Mouse (Mus musculus): Measurements from ENCODE around the gene Tubb4b. TPM values are rescaled to one million over a fixed set of nuclear protein-coding genes. Genes with fewer than 3 reads are reported as not detected.
"Not testable (repeated sequence)": the region's sequence is repeated elsewhere in the genome, so short reads cannot be mapped to it uniquely, and the experiment has no call there.

Tubb4b gene
- polyA plus RNA-seq, 1 experiment from 2014 or later, result 528 TPM

DNA sequence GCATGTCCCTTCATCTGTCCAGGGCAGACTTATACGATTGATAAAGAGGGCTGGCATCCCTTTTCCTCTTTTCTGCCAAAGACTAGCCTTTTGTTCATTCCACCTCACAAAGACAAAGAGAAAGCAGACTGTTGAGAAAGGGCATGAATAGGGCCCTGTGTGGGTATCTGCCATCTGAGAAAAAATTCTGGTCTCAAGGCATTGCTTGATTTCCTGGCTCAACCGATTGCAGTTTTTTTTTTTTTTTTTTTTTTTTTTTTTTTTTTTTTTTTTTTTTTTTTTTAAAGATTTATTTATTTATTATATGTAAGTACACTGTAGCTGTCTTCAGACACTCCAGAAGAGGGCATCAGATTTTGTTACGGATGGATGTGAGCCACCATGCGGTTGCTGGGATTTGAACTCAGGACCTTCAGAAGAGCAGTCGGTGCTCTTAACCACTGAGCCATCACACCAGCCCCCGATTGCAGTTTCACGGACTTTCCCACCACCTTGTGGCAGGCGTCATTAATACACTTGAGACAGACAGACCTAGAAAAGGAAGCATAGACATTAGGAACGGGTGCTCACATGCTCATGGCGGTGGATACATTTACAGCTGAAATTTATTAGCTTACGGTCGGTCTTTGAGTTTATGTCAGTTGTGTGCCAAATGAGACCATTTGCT, 32.1 kb upstream of the Tubb4b start:
- ATAC-seq (ENCODE audit: insufficient read depth, low FRiP score, low TSS enrichment); H3K36me3 ChIP-seq (ENCODE audit: control insufficient read depth, insufficient read depth, low read length); DNase-seq (ENCODE audit: low spot score); H3K27ac ChIP-seq (ENCODE audit: low read depth, low read length); H3K4me1 ChIP-seq (ENCODE audit: control insufficient read depth, insufficient read depth, low read length); H3K27me3 ChIP-seq (ENCODE audit: control insufficient read depth, insufficient read depth, low read length); H3K9me3 ChIP-seq (ENCODE audit: control insufficient read depth, low read length): not testable (repeated sequence)
- peak overlapping the region; percentile 90; the same call in 1 of the 2 replicates for H3K9ac ChIP-seq (ENCODE audit: low read length)
- H3K4me2 ChIP-seq (ENCODE audit: low read depth), result peak overlapping the region; percentile 95
- 65% methylated on average over 10 of the region's 12 CpGs for WGBS
- H3K4me3 ChIP-seq (ENCODE audit: low read depth, low read length), result peak overlapping the region; percentile 95

DNA sequence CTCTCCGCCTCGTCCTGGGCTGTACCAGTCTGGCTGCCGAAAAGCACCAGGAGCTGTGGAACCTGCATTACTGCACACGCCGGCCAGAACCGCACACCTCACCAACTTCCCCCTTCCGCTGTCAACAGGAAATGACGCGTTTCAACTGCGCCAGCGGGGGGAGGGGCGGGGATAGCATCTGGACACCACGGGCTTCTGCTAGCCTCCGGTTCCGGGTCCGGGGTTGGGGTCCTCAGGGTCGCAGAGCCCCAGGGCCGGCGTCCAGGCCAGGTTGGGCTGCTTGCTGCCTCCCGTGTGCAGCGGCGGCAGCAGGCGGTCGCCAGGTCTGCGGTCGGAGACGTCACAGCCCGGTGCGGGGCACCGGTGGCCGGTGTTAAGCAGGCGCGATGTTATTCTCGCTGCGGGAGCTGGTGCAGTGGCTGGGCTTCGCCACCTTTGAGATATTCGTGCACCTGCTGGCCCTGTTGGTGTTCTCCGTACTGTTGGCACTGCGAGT, 30.8 kb upstream of the Tubb4b start, which contains the start of gene Tmem203:
Tmem203 (plus strand) TSS at position 156 of the 496 bp plus-strand sequence.
- H3K36me3 ChIP-seq (ENCODE audit: control insufficient read depth, insufficient read depth, low read length), result peaks cover 2% of the 10 kb centered on the region
- ATAC-seq (ENCODE audit: insufficient read depth, low FRiP score, low TSS enrichment) (peak; percentile 88), DNase-seq (ENCODE audit: low spot score) (peak; percentile 95)
- peak within 1 kb of the TSS; percentile 90 for H3K9ac ChIP-seq (ENCODE audit: low read length)
- H3K4me2 ChIP-seq (ENCODE audit: low read depth), result peak within 1 kb of the TSS; percentile 95
- H3K9me3 ChIP-seq (ENCODE audit: control insufficient read depth, low read length), result no peaks in the 10 kb centered on the region
- WGBS, result under 1% methylated on average over 39 of the region's 39 CpGs
- H3K27ac ChIP-seq (ENCODE audit: low read depth, low read length), result peak within 1 kb of the TSS; percentile 62; the same call in 1 of the 2 replicates
- peak within 1 kb of the TSS; percentile 95 for H3K4me3 ChIP-seq (ENCODE audit: low read depth, low read length)
- no peaks in the 10 kb centered on the region for H3K27me3 ChIP-seq (ENCODE audit: control insufficient read depth, insufficient read depth, low read length)
- peaks cover 10% of the 10 kb centered on the region; the same call in 1 of the 2 replicates for H3K4me1 ChIP-seq (ENCODE audit: control insufficient read depth, insufficient read depth, low read length)

DNA sequence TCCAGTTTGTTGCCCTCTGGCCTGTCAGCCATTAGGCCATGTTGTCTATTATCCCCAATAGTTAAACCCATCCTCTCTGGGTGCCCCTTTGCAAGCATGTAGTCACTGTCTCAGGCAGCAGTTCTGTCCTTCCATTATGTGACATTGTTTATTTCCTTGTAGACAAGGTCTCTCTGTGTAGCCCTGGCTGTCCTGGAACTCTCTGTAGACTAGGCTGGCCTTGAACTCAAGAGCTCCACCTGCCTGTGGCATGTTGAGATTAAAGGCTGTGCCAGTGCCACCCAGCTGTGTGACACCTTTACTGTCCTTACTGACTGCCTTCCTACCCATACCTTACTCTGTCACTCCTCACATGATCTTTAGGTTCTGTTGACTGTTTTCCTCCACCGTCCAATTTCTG, 27.8 kb upstream of the Tubb4b start:
- Histone ChIP-seq H3K36me3 (ENCODE audit: control insufficient read depth, insufficient read depth, low read length) (peaks cover 10% of the 10 kb centered on the region), H3K4me2 (ENCODE audit: low read depth) (no peak overlapping the region), H3K4me3 (ENCODE audit: low read depth, low read length) (no peak overlapping the region), H3K27ac (ENCODE audit: low read depth, low read length) (no peak overlapping the region), H3K4me1 (ENCODE audit: control insufficient read depth, insufficient read depth, low read length) (peaks cover 10% of the 10 kb centered on the region; the same call in 1 of the 2 replicates), H3K27me3 (ENCODE audit: control insufficient read depth, insufficient read depth, low read length) (no peaks in the 10 kb centered on the region), H3K9me3 (ENCODE audit: control insufficient read depth, low read length) (no peaks in the 10 kb centered on the region), H3K9ac (ENCODE audit: low read length) (no peak overlapping the region)
- no peak for DNase-seq (ENCODE audit: low spot score)
- ATAC-seq (ENCODE audit: insufficient read depth, low FRiP score, low TSS enrichment), result no peak
- 83% methylated on average over 1 of the region's 1 CpGs for WGBS

DNA sequence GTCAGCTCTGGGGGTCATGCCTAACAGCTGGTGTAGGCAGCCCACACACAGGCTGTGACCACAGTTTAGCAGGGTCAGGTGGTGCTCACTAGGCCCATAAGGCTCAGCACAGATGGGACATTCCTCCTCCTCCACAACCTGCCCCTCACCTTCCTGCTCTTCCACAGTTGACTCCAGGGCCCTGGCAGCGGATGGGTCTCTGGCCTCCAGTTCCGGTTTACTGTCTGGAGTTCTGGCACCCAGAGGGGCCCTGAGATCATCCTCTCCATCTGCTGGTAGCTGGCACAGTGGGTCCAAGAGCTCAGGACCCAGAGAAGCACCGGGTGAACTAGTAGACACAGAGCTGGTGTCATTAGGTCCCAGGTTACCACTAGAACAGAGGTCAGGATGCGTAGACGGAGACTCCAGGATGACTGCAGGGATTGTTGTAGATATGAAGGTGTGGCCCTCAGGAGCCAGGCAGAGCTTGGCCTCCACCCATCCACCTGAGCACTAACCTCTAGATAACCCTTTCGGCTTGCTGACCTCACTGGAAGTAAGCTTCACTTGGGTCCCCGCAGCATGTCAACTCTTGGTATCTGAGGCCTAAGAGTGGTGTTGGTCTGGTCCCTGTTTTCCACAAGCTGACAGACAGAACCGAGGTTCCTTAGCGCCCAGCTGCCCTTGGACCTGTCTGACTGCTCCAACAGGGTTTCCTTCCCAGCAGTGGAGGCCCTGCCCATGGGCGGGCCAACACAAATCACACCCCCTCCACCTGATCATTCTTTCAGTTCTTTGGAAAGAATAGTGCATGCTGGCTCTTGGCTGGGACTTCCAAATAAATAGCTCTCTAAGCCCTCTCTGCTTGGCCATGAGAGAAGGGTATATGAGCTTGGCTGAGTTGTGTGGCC, 21.9 kb upstream of the Tubb4b start, which contains the start of gene AL732309.1:
AL732309.1 (minus strand) TSS at position 681 of the 890 bp plus-strand sequence.
- H3K27ac ChIP-seq (ENCODE audit: low read depth, low read length), result no peak within 1 kb of the TSS
- peaks cover 12% of the 10 kb centered on the region for H3K4me1 ChIP-seq (ENCODE audit: control insufficient read depth, insufficient read depth, low read length)
- no peak within 1 kb of the TSS for H3K4me3 ChIP-seq (ENCODE audit: low read depth, low read length)
- ATAC-seq (ENCODE audit: insufficient read depth, low FRiP score, low TSS enrichment) (no peak), DNase-seq (ENCODE audit: low spot score) (no peak)
- H3K36me3 ChIP-seq (ENCODE audit: control insufficient read depth, insufficient read depth, low read length), result peaks cover 8% of the 10 kb centered on the region
- 93% methylated on average over 10 of the region's 10 CpGs for WGBS
- H3K9me3 ChIP-seq (ENCODE audit: control insufficient read depth, low read length), result no peaks in the 10 kb centered on the region
- no peak within 1 kb of the TSS for H3K9ac ChIP-seq (ENCODE audit: low read length)
- H3K4me2 ChIP-seq (ENCODE audit: low read depth), result no peak within 1 kb of the TSS
- H3K27me3 ChIP-seq (ENCODE audit: control insufficient read depth, insufficient read depth, low read length), result peaks cover 14% of the 10 kb centered on the region

DNA sequence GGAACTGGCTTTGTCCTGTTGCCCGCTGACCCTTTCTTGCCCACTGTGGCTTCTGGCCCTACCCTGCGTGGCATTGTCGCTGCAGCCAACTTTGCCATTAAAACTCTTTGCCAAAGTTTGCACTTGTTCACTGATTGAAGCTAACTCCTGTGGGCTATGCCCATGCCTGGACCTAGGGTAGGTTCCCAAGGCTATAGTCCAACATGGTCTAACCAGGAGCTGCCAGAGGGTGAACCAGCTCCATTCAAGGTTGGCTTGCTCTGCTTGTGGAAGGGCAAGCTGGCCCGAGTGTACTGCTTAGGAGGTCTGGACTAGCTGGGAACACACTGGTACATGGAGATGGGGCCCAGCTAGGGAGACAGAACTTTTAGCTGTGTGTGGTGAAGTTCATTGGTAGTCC, 19.6 kb upstream of the Tubb4b start:
- H3K4me2 ChIP-seq (ENCODE audit: low read depth), result no peak overlapping the region
- peaks cover 19% of the 10 kb centered on the region for H3K27me3 ChIP-seq (ENCODE audit: control insufficient read depth, insufficient read depth, low read length)
- no peak for ATAC-seq (ENCODE audit: insufficient read depth, low FRiP score, low TSS enrichment)
- H3K9ac ChIP-seq (ENCODE audit: low read length), result no peak overlapping the region
- H3K4me1 ChIP-seq (ENCODE audit: control insufficient read depth, insufficient read depth, low read length), result peaks cover 18% of the 10 kb centered on the region
- DNase-seq (ENCODE audit: low spot score), result no peak
- 84% methylated on average over 4 of the region's 4 CpGs for WGBS
- no peak overlapping the region for H3K4me3 ChIP-seq (ENCODE audit: low read depth, low read length)
- no peaks in the 10 kb centered on the region for H3K9me3 ChIP-seq (ENCODE audit: control insufficient read depth, low read length)
- peaks cover 5% of the 10 kb centered on the region for H3K36me3 ChIP-seq (ENCODE audit: control insufficient read depth, insufficient read depth, low read length)
- no peak overlapping the region for H3K27ac ChIP-seq (ENCODE audit: low read depth, low read length)

DNA sequence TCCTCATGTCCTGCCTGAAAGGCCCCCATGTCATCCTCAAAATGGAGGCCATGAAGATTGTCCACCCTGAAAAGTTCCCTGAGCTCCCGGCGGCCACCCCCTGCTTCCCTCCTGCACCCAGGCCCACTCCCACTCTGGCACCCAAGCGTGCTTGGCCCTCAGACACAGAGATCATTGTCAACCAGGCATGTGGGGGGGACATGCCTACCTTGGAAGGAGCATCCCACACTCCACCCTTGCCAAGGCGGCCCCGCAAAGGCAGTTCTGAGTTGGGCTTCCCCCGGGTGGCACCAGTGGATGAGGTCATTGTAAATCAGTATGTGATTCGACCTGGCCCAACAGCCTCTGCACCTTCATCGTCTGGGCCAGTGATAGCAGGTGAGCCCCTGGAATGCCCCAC, 18.8 kb upstream of the Tubb4b start:
- Histone ChIP-seq H3K27me3 (ENCODE audit: control insufficient read depth, insufficient read depth, low read length) (peaks cover 19% of the 10 kb centered on the region), H3K36me3 (ENCODE audit: control insufficient read depth, insufficient read depth, low read length) (no peaks in the 10 kb centered on the region; the same call in 1 of the 2 replicates), H3K27ac (ENCODE audit: low read depth, low read length) (no peak overlapping the region), H3K4me3 (ENCODE audit: low read depth, low read length) (0 out of 2 replicates have a peak overlapping the region, but pooled peaks have one; percentile 54), H3K9me3 (ENCODE audit: control insufficient read depth, low read length) (no peaks in the 10 kb centered on the region), H3K4me1 (ENCODE audit: control insufficient read depth, insufficient read depth, low read length) (peaks cover 18% of the 10 kb centered on the region), H3K4me2 (ENCODE audit: low read depth) (peak overlapping the region; percentile 98; the same call in 1 of the 2 replicates), H3K9ac (ENCODE audit: low read length) (no peak overlapping the region)
- DNase-seq (ENCODE audit: low spot score), result no peak
- ATAC-seq (ENCODE audit: insufficient read depth, low FRiP score, low TSS enrichment), result no peak
- 78% methylated on average over 8 of the region's 8 CpGs for WGBS

DNA sequence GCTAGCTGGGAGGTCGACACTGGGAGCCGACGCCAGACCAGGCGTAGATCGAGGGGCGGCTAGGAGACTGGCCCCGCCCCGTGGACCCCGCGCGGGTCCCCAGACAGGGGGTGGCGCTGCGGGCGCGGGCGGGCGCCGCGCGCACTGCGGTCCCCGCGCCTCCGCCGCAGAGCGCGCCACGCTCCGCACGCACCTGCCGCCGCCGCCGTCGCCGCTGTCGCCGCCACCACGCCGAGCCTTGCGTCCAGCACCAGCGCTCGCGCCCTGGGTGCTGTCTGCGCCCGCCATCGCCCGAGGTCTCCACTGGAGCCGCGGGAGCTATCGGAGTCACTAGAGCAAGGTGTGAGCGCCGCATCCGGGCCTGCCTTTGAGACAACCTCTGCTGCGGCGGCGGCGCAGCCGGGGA, 17.6 kb upstream of the Tubb4b start, which contains the start of the genes Rnf208 and Cysrt1:
Rnf208 (plus strand) TSS at position 155 of the 406 bp plus-strand sequence.
Cysrt1 (minus strand) TSS at position 352 of the 406 bp plus-strand sequence.
- Histone ChIP-seq H3K4me3 (ENCODE audit: low read depth, low read length) (peak within 1 kb of the TSS; percentile 54), H3K9ac (ENCODE audit: low read length) (peak within 1 kb of the TSS; percentile 76), H3K4me2 (ENCODE audit: low read depth) (peak within 1 kb of the TSS; percentile 98), H3K36me3 (ENCODE audit: control insufficient read depth, insufficient read depth, low read length) (no peaks in the 10 kb centered on the region), H3K4me1 (ENCODE audit: control insufficient read depth, insufficient read depth, low read length) (peaks cover 18% of the 10 kb centered on the region), H3K9me3 (ENCODE audit: control insufficient read depth, low read length) (no peaks in the 10 kb centered on the region), H3K27ac (ENCODE audit: low read depth, low read length) (0 out of 2 replicates have a peak within 1 kb of the TSS, but pooled peaks have one; percentile 3), H3K27me3 (ENCODE audit: control insufficient read depth, insufficient read depth, low read length) (peaks cover 19% of the 10 kb centered on the region)
- DNase-seq (ENCODE audit: low spot score) (peak; percentile 56), ATAC-seq (ENCODE audit: insufficient read depth, low FRiP score, low TSS enrichment) (peak; percentile 29; the same call in 1 of the 2 replicates)
- under 1% methylated on average over 52 of the region's 59 CpGs for WGBS

DNA sequence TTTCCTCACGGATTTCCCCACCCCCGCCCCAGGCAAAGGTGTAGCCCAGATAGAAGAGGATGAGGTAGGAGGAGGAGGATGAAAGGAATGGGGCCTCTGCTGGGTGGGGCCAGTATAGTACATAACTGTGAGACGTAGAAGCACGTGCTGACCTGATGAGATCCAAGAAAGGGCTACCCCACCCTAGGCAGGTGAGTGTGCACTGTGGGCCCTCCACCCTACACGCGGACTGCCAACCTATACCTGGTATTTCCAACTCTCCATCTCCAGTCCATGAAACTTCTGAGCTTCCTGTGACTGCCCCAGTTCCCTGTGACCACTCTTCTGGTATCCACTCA, 16.9 kb upstream of the Tubb4b start:
- Histone ChIP-seq H3K36me3 (ENCODE audit: control insufficient read depth, insufficient read depth, low read length) (no peaks in the 10 kb centered on the region), H3K9me3 (ENCODE audit: control insufficient read depth, low read length) (no peaks in the 10 kb centered on the region), H3K27me3 (ENCODE audit: control insufficient read depth, insufficient read depth, low read length) (peaks cover 19% of the 10 kb centered on the region), H3K4me1 (ENCODE audit: control insufficient read depth, insufficient read depth, low read length) (peaks cover 18% of the 10 kb centered on the region), H3K9ac (ENCODE audit: low read length) (peak overlapping the region; percentile 44; the same call in 1 of the 2 replicates), H3K27ac (ENCODE audit: low read depth, low read length) (no peak overlapping the region), H3K4me2 (ENCODE audit: low read depth) (peak overlapping the region; percentile 98), H3K4me3 (ENCODE audit: low read depth, low read length) (peak overlapping the region; percentile 54)
- 24% methylated on average over 6 of the region's 6 CpGs for WGBS
- no peak for DNase-seq (ENCODE audit: low spot score)
- ATAC-seq (ENCODE audit: insufficient read depth, low FRiP score, low TSS enrichment), result no peak

All from neural tube, embryonic 11.5 days (tissue).